Mouse (Mus musculus): ENCODE measurements around the gene Sox6.

Sox6 gene

DNA sequence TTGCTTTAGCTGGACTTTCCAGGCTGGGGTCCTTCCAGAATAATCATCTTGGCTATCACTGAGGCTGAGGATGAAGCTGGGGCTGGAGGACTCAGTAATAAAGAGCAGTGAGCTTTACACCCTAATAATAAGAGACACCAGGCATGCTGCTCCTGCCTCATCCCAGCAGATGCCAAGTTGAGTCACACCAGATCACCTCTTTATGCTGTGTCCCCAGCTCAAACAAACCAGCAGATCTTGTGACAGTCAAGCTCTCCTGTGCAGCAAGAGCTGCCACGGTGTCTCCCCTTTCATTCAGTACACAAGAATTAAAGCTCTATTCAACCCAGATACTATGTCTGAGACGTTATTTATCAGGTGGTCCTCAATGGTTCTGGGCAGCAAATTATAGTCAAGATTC lies 560.8 kb downstream of the Sox6 start:
- DNase-seq (ENCODE audit: low spot score): no peak

DNA sequence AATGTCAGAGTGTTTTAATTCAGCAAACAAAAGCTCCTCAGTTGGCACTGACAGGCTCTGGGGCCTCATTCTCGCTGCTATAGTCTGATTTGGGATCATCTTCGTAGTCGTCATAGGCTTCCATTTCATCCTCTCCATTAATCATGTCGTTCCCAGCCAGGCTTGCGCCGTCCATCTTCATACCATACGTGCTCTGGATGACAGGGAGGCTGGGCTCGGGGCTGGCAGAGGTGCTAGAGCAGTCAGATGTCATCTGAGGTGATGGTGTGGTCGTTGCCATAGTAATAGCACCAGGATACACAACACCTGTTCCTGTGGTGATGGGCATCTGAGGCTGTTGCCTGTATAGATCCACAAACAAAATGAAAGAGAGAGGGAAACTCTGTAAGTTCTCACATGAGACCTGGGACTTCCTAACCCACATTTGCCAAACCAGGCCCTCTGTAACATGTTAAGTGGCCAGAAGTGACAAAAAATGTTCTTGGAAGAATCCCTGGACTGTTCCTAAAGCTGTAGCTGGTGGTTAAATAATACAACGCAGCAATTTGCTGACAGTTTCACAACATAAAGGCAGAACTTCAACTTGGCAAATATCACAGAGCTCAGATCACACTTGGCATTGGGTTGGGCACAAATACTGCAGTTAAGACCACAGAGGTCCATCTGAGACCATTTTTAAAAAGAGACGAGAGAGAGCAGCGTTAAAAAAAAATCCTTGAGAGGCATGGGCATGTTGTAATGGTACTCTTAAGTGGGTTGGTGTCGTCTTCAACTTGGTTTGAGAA lies 561.5 kb downstream of the Sox6 start:
- no peak for DNase-seq (ENCODE audit: low spot score)

DNA sequence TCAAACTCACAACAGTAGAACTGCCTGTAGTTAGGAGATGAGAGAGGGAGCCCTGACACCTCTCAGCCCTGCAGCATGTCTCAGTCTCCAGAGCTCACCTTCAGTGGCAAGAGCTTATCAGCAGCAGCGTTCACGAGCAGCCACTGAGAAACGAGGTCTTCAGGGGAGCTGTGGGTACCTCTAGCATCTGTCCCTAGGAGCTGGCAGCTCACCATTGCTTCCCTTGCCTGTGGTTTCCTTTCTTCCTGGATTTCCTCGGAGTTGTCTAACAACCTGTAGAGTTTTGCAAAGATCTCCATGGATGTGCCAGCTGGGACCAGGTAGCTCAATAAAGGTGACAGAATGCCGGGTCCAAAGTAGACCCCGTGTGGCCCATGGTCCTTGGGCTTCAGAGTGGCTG lies 563.4 kb downstream of the Sox6 start:
- no peak for DNase-seq (ENCODE audit: low spot score)

DNA sequence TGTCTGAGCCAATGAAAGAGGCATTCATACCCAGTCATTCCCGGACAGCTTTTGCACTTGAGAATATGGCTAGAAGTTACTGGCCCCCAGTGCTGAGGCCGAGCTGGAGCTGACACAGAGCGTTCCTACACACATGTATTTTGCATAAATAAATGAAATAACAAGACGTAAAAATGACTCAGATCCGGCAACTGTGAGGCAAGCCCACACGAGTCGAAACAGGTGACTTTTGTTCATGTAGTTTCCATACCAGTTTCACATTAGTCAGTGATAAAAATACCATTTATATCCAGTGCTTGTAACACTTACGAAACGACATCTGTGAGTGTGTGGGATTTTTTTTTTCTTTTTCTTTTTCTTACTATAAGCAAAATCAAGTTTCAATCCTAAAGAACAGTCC lies 564.5 kb downstream of the Sox6 start:
- no peak for DNase-seq (ENCODE audit: low spot score)

DNA sequence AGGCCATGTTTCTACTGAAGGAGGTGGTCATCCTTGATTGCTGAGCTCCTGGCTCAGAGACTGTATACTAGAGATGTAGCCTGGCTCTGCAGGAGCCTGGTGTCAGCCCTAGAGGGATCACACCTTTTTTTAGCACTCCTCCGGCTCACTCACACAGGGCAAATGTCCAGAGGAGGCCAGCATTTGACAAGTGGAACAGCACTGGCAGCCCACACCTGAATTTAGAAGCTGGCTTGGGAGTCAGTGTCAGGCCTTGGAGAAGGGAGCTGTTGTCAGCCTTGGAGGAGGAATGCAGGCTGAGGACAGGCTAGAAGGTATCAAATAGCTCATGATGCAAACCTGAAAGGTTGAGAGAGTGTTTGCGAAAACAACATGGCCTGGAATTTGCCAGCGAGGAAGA lies 565.7 kb downstream of the Sox6 start:
- DNase-seq (ENCODE audit: low spot score): no peak

DNA sequence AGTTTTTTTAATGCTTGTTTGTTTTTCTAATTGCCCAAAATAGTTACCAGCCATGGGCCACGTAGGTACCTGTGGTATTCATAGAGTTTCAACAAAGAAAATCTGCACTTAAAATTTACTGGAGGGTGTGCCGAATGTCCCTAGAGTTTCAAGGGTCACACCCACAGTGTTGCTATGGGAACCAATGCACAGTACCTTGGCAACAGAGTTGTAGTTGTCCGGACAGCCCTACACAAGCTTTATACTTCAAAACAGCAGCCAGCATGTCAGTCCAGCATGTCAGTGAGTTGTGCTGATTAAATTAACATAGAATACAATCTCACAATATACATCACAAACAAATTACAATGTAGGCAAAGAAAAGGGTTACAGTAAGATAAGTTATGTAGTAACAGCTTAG lies 567.1 kb downstream of the Sox6 start:
- DNase-seq (ENCODE audit: low spot score): peak; percentile 65

DNA sequence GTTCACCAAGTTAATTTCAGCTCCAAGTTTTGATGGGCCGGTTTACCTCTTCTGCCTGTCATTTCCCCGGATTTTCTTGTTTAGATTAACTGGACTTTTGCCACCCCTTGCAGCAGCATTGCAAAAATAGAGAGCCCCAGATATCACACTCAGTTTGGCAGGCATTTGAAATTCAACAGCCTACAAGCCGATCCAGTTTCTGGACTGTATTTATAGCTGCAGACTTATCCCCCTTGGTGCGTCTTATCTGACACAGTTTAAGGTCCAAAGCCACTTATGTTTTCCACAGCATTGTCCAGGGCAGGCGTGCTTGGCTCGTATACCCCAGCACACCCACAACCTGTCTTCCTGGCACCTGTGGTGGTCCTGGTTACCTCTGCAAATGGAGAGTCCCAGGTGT lies 571.8 kb downstream of the Sox6 start:
- DNase-seq (ENCODE audit: low spot score): no peak

DNA sequence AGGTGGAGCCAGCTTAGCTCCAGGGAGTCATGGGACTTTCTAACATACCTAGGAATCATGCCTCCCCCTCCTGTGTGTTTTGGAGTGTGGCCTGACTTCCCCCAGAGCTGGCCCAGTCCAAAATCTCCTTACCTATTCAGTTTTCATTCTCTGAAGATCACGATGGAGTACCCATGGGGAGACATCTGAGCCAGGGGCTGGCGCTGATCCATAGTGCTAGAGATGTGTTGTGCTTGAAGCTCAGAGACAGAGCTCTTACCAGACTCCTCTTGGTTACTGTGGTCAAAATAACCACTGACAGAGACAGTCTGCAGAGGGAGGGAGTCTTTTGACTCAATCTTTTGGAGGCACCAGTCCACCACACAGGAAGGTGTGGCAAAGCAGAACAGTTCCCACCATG lies 575.2 kb downstream of the Sox6 start:
- DNase-seq (ENCODE audit: low spot score): no peak

DNA sequence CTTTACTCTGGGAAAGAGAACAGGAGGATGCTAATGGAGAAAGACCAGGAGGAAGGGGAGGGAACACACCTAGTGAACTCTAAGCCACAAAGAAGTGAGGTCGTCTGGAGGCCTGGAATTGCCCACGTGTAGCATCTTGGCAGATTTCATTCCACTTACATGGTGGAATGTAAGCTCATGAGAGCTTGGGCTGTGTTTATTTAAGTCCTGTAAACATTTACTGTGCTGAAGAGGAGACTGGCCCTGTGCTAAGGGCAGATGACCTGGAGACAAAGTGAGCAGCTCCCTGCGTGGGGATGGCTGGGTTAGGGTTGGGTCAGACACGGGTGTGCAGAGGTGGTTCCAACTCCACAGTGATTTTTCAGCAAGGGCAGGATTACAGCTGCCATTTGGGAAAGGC lies 576.3 kb downstream of the Sox6 start:
- DNase-seq (ENCODE audit: low spot score): no peak

DNA sequence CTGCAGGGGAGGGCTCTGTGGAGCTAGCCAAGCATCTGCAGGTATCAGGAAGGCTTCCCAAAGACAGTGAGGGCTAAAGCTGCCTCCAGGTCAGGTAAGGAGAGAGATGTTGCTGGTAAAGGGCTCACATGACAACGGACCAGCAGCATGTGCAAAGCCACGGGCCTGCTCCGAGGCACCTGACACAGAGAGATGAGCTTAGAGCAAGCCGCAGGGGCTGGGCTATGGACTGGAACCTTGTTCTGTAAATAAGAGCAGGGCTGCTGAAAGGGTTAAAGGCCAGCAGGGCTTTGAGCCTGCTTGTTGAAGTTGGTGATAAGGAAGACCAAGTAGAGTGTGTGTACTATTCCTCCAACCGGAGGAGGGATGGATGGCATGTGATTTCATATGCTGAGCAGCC lies 583.6 kb downstream of the Sox6 start:
- DNase-seq (ENCODE audit: low spot score): no peak

DNA sequence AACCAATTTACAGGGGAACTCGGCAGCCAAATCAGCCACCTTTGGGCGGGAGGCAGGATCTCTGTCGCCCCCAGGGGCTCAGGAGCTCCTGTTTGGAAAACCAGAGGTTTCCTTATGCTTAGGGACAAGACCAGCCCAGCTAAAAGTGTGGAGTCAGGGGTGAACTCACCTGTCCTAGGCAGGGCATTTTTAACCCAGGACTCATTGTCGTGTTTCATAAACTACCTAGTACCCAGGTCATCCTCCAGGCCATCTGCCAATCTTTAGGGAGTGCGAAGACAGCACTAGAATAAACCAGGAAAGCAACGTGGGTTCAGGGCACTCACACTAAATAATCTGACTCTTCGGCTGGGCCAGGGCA lies 584.9 kb downstream of the Sox6 start:
- no peak for DNase-seq (ENCODE audit: low spot score)

DNA sequence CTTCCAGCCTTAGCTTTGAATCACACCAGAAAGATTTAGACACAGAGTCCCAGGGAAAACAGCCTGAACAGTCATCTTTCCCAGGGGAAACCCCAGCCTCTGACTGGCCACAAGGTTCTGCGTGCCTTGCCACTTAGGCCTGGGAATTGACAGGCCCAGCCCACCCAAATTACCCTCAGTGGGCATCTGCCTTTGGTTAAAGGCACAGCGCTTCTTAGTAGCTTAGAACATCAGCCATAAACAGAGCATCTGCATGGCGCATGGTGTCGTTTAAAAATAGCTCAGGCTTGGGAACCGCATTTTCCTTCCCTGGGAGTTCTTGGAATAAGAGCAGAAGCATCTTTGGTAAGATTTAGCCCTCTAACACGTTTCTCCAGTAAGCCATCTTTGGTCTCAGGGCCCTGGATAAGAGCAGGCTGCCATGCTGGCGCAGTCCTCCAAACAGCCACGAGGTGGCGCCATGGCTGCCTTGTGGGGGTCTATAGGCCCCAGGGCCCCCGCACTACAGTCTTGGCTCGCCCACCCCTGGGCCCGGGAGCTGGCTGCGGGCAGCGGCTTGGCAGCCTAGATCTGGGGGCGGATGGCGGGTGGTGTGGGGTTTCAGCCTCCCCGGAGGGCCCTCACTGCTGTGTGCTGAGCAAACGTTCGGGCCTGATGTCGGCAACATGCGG lies 585.4 kb downstream of the Sox6 start:
- peak; percentile 84 for DNase-seq (ENCODE audit: low spot score)

DNA sequence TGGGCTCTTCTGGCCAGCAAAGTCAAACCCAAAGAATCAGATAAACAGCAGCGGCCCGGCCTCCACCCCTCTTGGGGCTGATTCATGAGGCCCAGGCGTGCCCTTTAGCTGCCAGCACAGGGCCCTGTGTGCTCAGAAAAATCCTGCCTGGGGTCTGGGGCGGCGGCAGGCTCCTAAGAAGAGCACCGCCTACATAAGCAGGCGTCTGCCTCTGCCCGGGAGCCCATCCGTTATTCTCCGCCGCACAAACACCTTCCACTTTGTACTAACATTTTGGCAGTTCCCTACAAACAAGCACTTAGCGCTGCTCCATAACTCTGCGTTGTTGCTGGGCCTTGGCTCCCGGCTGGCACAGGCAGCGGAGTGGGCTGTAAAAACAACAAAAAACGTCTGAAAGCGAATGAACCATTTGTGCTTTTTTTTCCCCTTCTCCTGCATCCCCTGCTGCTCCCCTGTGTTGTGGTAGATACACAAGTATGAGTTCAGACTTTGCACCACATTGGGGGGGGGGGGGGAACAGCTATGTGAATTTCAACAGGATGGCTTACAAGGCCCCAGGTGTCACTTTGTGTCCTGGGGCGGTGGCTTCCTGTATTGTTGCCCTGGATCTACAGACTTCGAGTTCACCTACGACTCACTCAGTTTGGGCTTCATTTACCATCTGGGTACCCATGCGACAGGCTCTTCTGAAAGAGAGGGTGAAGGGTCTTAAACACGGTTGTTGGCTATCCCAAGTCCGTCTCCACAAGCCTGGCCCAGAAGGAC lies 588.0 kb downstream of the Sox6 start:
- peak; percentile 42 for DNase-seq (ENCODE audit: low spot score)

DNA sequence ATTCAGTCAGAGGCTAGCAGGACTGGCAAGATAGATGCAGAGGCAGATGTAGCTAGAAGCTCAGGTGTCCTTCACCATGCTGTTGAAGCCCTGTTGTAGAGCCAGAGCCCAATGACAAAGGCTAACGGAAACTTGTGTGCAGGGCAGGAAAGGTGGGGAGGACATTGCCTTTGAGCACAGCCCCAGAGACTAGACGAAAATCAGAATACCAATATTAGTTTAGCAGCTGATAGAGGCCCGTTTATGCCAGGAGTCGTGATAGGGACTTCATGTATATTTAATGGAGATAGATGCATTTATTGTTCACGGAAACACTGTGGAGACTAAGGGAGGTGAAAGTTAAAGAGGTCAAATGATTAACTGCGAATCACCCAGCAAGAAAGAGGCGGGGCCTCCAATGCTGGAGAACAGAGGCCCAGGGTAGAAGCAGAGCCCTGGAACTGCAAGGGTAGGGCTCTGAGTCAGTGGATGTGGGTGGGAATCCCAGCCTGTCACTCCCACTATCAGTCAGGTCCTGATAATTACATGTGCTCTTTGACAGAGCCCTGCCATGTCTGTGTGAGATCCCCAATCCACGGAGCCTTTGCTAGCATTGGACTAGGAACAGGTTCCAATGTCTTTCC lies 590.1 kb downstream of the Sox6 start:
- no peak for DNase-seq (ENCODE audit: low spot score)

DNA sequence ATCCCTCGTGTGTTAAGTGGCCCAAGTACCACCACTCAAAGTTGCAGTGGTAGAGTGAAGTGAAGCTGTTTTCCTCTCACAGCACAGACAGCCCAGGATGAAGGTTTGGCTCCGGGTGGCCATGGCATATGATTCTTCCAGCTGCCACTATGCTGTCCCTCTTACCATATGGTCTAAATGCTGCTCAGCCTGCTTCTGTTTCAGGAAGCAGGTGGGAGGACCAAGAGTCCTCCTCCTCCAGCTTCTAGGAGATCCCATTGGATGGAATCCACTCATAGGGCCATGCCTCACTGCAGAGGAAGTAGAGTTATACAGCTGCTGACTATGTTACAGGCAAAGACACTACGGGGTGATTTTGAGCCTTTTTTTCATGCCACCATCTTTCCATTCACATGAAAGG lies 591.5 kb downstream of the Sox6 start:
- no peak for DNase-seq (ENCODE audit: low spot score)

DNA sequence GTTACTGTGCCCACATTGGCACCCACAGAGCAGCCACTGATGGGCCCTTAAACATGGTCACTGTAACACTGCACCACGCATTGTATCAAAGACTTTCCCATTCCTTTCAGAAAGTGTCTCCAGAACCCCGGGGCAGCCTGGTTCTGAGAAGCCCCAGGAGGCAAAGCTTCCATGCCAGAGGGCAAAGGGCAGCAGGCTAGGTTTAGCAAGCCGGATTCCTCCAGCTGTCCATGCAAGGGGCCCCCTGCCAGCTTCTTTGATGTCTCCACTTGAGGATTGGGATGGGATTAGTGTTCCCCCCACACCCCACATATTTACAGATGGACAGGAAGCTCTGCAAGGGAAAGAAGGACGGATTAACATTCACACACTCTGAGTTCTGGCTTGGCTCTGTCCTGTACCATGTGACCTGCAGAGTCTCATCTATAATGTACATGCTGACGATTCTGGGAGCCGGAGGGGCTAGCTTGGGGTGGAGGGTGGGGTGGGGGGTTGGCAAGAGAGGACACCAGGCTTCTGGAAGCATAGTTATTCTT lies 592.0 kb downstream of the Sox6 start:
- DNase-seq (ENCODE audit: low spot score): no peak

DNA sequence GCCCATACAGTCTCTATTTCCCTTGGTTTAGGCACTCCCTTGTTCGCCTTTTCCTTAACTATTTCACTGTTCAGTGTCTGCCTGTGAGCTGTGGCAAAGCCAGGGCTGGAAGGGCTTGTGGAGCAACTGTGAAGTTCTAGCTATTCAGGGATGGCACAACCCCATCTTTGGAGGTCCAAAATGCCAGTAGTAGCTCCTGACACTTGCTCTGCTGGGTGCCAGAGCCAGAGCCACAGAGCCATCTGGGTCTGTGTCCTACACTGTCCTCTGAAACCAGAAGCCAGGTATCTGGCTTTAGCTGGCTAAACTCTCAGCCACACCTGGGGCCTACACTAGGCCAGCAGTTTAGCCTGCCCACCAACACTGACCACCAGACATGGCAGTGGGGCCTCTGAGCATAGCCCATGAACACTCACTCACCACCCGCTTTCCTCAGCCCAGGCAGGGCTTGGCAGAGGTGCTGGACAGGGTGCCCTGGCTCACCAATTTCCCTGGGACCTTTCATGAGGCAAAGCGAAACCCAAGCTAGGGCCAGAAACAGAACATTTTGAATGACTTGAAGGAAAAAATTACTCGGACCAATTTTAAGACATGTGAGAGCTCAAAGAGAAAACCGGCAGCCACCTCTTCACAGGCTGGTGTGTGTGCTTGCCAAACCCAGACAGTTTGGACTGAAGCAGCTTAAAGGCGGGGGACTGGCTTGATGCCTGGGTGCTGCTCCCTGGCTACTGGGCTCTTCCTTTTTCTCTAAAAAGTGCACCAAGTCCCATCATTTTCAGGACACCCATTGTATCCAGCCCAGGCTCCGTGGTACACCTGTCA lies 612.2 kb downstream of the Sox6 start:
- DNase-seq (ENCODE audit: low spot score): no peak

DNA sequence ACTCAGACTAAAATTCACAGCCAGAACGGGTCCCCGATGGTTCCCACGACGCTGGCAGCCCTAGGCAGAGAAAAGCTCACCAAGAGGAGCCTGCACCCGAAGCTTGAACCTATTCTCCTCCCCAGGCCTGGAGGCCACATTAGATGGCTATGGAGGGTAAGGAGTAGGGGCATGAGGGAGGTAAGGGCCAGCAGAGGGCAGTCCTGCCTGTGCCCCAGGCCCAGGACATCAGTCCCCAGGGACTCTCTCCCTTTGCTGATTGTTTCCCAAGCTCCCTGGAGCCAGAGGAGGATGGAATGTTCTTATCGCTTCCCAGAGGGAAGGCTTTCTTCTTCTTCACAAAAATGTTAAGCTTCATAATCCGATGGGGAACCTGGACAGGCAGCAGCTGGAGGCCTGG lies 615.8 kb downstream of the Sox6 start:
- no peak for DNase-seq (ENCODE audit: low spot score)

DNA sequence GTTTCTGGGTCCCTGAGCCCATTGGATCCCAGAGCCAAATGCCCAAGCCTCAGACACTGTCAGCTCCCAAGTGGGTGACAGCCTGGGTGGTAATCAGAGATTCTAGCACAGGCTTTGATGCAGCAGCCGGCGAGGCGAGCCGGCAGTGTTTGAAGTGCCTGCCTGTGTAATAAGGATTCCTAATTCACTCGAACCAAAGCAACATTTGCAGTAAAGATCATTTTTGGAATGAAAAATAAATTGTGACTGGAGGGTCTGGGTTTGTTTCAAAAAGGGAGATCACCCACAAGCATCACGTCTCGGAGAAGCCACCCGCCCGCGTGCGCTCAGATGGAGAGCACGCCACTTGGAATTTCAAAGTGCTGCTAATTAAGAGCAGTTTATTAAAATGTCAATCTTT lies 617.6 kb downstream of the Sox6 start:
- no peak for DNase-seq (ENCODE audit: low spot score)

Measured in embryo, embryonic 10 days (tissue).